Mouse (Mus musculus): ENCODE measurements at regions not wholly inside any gene's neighbourhood (a gene's known extent, or its start where the extent isn't known, plus 50 kb on each side); places are given as distances from the start of the nearest gene placed in this dataset.

DNA sequence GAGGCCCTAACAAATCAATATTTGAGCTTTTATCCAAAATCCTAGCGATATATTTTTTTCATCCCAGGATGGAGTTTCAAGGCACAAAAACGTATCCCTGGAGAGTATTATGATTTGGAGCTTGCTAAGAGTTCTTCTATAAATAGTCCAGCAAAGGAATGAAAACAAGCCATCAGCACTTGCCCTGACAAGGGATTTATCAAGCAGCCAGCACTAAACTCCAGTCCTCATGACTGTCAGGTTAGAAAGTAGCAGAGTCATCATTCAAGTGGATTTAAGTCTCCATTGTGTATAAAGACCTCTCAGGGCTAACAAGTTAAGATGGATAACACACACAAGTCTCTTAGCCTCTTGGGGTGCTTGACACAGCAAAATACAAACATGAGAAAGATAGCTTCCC, 148.6 kb upstream of the Ust start:
- H3K27ac ChIP-seq (replicated peaks): no peak overlapping the region
- no peaks in the 10 kb centered on the region for H3K4me1 ChIP-seq
- no peak overlapping the region for H3K4me2 ChIP-seq (replicated peaks)
- no peaks in the 10 kb centered on the region for H3K27me3 ChIP-seq
- H3K9ac ChIP-seq: no peak overlapping the region
- H3K36me3 ChIP-seq: no peaks in the 10 kb centered on the region
- no peak overlapping the region for H3K4me3 ChIP-seq (replicated peaks)
- no peak for ATAC-seq (ENCODE audit: insufficient number of reproducible peaks, low FRiP score, low TSS enrichment, low read depth)
- no peaks in the 10 kb centered on the region for H3K9me3 ChIP-seq (replicated peaks)
- 62% methylated on average over 2 of the region's 2 CpGs for WGBS

DNA sequence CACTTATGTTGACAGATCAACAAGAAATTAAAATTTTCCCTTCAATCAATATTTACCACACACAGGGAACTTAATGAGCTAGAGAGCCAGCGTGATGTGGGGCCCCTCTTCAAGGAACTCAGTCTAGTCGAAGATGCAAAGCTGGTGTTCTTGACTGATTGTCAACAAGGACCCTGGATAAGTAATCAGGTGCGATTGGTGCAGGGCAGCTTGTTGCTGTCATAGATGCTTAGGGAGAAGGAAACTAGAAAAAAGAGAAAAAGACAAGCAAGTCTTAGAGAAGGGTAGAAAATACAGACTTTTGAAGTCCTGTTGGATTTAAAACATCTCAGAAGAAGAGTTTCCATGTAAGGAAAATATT, 140.3 kb upstream of the Ust start:
- WGBS: 78% methylated on average over 3 of the region's 3 CpGs
- Histone ChIP-seq H3K27ac (replicated peaks) (no peak overlapping the region), H3K27me3 (no peaks in the 10 kb centered on the region), H3K4me1 (no peaks in the 10 kb centered on the region), H3K4me2 (replicated peaks) (no peak overlapping the region), H3K4me3 (replicated peaks) (no peak overlapping the region), H3K36me3 (no peaks in the 10 kb centered on the region), H3K9ac (no peak overlapping the region), H3K9me3 (replicated peaks) (no peaks in the 10 kb centered on the region)
- ATAC-seq (ENCODE audit: insufficient number of reproducible peaks, low FRiP score, low TSS enrichment, low read depth): no peak

DNA sequence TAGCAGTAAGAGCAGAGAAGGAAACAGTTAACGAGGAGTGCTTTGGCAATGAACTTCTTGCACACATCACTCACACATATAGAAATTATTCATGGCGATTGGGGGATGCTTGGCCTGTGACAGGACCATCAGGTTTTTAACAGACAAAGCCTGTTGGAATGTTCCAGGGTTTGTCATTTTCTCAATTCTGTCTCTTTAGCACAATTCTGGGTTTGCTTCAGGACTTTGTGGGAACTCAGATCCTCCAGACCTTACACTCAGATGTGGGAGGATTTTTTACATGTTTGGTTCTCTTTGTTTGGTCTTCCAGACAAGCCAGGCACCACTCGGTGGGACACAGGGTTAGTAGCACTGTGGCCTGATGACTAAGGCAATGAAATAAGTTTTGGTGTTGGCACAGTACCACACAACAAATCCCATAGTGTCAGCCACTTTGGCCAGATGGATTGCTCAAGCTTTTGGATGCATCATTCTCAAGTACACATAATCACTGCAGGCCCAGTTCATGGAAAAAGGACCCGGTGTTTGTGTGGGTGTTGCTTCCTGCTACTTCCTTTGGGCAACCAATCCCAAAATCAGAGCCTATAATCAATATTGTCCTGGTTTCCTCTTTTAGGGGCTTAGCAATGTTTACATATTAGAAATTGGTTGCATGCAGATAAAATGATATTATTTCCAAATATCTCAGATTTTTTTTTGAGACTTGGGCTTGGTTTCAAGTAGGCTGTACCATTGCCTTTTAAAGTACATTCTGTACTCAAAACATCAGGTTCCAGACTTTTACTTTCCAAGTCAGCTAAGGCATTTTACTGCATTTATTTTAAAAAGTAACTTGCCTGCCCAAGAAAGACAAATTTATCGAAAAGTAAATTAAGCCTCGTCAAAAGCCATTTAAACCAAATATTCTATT, 139.7 kb upstream of the Ust start:
- no peak overlapping the region for H3K4me3 ChIP-seq (replicated peaks)
- no peaks in the 10 kb centered on the region for H3K27me3 ChIP-seq
- H3K9ac ChIP-seq: no peak overlapping the region
- ATAC-seq (ENCODE audit: insufficient number of reproducible peaks, low FRiP score, low TSS enrichment, low read depth): no peak
- H3K4me1 ChIP-seq: no peaks in the 10 kb centered on the region
- no peak overlapping the region for H3K27ac ChIP-seq (replicated peaks)
- H3K9me3 ChIP-seq (replicated peaks): no peaks in the 10 kb centered on the region
- no peaks in the 10 kb centered on the region for H3K36me3 ChIP-seq
- 86% methylated on average over 6 of the region's 6 CpGs for WGBS
- no peak overlapping the region for H3K4me2 ChIP-seq (replicated peaks)

DNA sequence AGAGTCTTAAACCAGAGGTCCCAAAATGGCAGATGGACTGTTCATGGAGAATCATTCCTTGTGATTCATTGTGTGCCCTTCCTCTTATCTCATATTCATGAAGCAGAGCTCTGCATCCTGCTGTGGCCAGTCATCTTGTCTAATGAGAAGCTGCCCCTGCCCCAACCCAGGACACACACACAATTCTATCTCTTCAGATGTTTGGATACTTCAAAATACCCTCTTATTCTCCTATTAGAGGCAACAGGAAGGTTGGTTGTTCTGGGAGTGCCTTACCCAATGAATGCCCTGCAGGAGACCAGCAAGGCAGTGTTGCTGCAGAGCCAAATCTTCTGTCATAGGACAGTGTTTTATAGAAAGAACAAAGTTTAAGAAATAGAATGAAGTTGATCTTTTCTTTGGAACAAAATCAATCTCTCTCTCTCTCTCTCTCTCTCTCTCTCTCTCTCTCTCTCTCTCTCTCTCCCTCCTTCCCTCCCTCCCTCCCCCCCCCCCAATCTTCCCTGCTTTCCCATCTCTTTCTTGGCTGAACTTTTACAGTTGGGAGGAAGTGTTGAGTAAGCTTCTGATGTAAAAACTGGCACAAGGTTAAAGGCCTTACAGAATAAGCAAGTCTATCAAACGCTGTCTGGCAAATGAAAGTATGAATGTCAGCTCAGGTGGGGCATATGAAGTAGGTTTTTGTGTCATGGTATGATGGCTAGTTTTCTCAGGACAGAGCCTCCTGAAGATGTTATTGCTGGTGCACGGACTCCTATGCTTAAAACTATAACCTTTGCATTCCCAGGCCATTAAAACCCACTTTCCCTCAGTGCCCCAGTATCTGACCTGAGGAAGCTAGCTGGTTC, 138.8 kb upstream of the Ust start:
- H3K9me3 ChIP-seq (replicated peaks): no peaks in the 10 kb centered on the region
- no peak overlapping the region for H3K4me2 ChIP-seq (replicated peaks)
- WGBS: 85% methylated on average over 2 of the region's 2 CpGs
- H3K4me3 ChIP-seq (replicated peaks): no peak overlapping the region
- no peak overlapping the region for H3K27ac ChIP-seq (replicated peaks)
- no peaks in the 10 kb centered on the region for H3K36me3 ChIP-seq
- H3K27me3 ChIP-seq: no peaks in the 10 kb centered on the region
- no peak overlapping the region for H3K9ac ChIP-seq
- H3K4me1 ChIP-seq: no peaks in the 10 kb centered on the region
- no peak for ATAC-seq (ENCODE audit: insufficient number of reproducible peaks, low FRiP score, low TSS enrichment, low read depth)

- WGBS: 72% methylated on average over 3 of the region's 3 CpGs
- no peak overlapping the region for H3K4me3 ChIP-seq (replicated peaks)
- ATAC-seq (ENCODE audit: insufficient number of reproducible peaks, low FRiP score, low TSS enrichment, low read depth): no peak
Measured at GRCm38 (mm10) chr10:8653651-8654050, 135.0 kb upstream of the Ust start.

GRCm38 (mm10) chr10:8642266-8642665, 123.6 kb upstream of the Ust start:
- no peak overlapping the region for H3K4me3 ChIP-seq (replicated peaks)
- no peaks in the 10 kb centered on the region for H3K4me1 ChIP-seq
- H3K9ac ChIP-seq: no peak overlapping the region
- H3K27ac ChIP-seq (replicated peaks): no peak overlapping the region
- H3K9me3 ChIP-seq (replicated peaks): no peaks in the 10 kb centered on the region
- no peak for ATAC-seq (ENCODE audit: insufficient number of reproducible peaks, low FRiP score, low TSS enrichment, low read depth)
- WGBS: 49% methylated on average over 3 of the region's 3 CpGs
- no peaks in the 10 kb centered on the region for H3K27me3 ChIP-seq
- H3K4me2 ChIP-seq (replicated peaks): no peak overlapping the region
- H3K36me3 ChIP-seq: no peaks in the 10 kb centered on the region

More at GRCm38 (mm10) chr10:8653651-8654050, 135.0 kb upstream of the Ust start:
- Histone ChIP-seq H3K9ac (no peak overlapping the region), H3K27ac (replicated peaks) (no peak overlapping the region), H3K4me2 (replicated peaks) (no peak overlapping the region), H3K4me1 (no peaks in the 10 kb centered on the region), H3K9me3 (replicated peaks) (no peaks in the 10 kb centered on the region), H3K36me3 (no peaks in the 10 kb centered on the region), H3K27me3 (no peaks in the 10 kb centered on the region)

GRCm38 (mm10) chr10:8624229-8624911, 105.7 kb upstream of the Ust start:
- no peak overlapping the region for H3K4me2 ChIP-seq (replicated peaks)
- no peak overlapping the region for H3K9ac ChIP-seq
- 68% methylated on average over 14 of the region's 14 CpGs for WGBS
- no peak for ATAC-seq (ENCODE audit: insufficient number of reproducible peaks, low FRiP score, low TSS enrichment, low read depth)
- no peaks in the 10 kb centered on the region for H3K9me3 ChIP-seq (replicated peaks)
- no peak overlapping the region for H3K4me3 ChIP-seq (replicated peaks)
- H3K27ac ChIP-seq (replicated peaks): no peak overlapping the region
- H3K27me3 ChIP-seq: no peaks in the 10 kb centered on the region
- H3K4me1 ChIP-seq: no peaks in the 10 kb centered on the region
- no peaks in the 10 kb centered on the region for H3K36me3 ChIP-seq

- ATAC-seq (ENCODE audit: insufficient number of reproducible peaks, low FRiP score, low TSS enrichment, low read depth): no peak
- WGBS: 77% methylated on average over 1 of the region's 1 CpGs
- H3K9me3 ChIP-seq (replicated peaks): no peaks in the 10 kb centered on the region
Measured at GRCm38 (mm10) chr10:8618676-8619075, 100.1 kb upstream of the Ust start.

GRCm38 (mm10) chr10:8615452-8616025, 96.9 kb upstream of the Ust start:
- H3K4me3 ChIP-seq (replicated peaks): no peak overlapping the region
- H3K4me2 ChIP-seq (replicated peaks): no peak overlapping the region
- H3K9ac ChIP-seq: no peak overlapping the region
- no peak overlapping the region for H3K27ac ChIP-seq (replicated peaks)
- H3K4me1 ChIP-seq: no peaks in the 10 kb centered on the region
- 38% methylated on average over 4 of the region's 4 CpGs for WGBS
- ATAC-seq (ENCODE audit: insufficient number of reproducible peaks, low FRiP score, low TSS enrichment, low read depth): peak; percentile 76; the same call in 1 of the 2 replicates
- no peaks in the 10 kb centered on the region for H3K27me3 ChIP-seq
- H3K36me3 ChIP-seq: no peaks in the 10 kb centered on the region
- no peaks in the 10 kb centered on the region for H3K9me3 ChIP-seq (replicated peaks)

More at GRCm38 (mm10) chr10:8618676-8619075, 100.1 kb upstream of the Ust start:
- Histone ChIP-seq H3K27ac (replicated peaks) (no peak overlapping the region), H3K4me1 (no peaks in the 10 kb centered on the region), H3K36me3 (no peaks in the 10 kb centered on the region), H3K9ac (no peak overlapping the region), H3K4me3 (replicated peaks) (no peak overlapping the region), H3K4me2 (replicated peaks) (no peak overlapping the region), H3K27me3 (no peaks in the 10 kb centered on the region)

DNA sequence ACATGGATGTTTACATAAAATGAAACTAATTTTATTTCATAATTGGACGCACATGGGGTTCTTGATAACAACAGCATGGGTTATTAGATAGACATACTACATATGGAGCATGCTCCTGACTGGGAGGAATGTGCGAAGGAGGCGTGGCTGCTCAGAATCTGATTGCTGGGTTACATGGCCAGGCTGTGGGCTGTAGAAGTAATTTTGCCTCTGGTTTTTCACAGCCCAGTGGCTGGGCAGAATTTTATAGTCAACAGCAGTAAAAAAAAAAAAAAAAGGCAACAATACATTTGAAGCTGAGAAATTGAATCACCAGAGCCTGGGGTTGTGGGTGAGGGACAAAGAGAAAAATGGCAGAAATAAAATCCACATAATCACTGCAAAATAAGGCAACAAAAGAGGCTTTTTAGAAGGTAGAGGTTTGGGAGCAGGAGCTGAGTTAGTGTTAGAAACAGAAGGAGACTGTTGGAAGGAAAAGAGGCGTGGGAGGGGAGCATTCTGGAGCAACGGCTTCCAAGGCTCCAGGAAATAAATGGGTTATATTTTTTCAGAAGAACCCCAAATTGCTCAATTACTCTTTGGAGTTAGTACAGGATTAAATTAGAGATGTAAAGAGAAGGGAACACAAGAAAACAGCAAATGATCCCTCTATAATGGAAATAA, 71.4 kb upstream of the Ust start:
- Histone ChIP-seq H3K9ac (no peak overlapping the region), H3K4me2 (replicated peaks) (no peak overlapping the region), H3K27ac (replicated peaks) (no peak overlapping the region), H3K4me1 (no peaks in the 10 kb centered on the region), H3K36me3 (no peaks in the 10 kb centered on the region), H3K4me3 (replicated peaks) (no peak overlapping the region), H3K9me3 (replicated peaks) (no peaks in the 10 kb centered on the region), H3K27me3 (no peaks in the 10 kb centered on the region)
- 78% methylated on average over 5 of the region's 5 CpGs for WGBS
- no peak for ATAC-seq (ENCODE audit: insufficient number of reproducible peaks, low FRiP score, low TSS enrichment, low read depth)
